Mouse (Mus musculus) midbrain, embryonic 16.5 days (tissue): Measurements from ENCODE around the gene St7. TPM values are rescaled to one million over a fixed set of nuclear protein-coding genes. Genes with fewer than 3 reads are reported as not detected.

Experiments used
- ATAC-seq: fragments of 200-750 bp; cut with Nextera tagmentation; 2 replicates; pipeline ENCODE4 v1.8.0; 2017; ENCODE audit warnings: moderate TSS enrichment
- H3K27ac ChIP-seq: fragments of 300-500 bp; sonication (generic); 2 replicates; pipeline ENCODE4 v1.5.1; 2014; ENCODE audit warnings: mild to moderate bottlenecking, low read length, mixed read lengths
- H3K27me3 ChIP-seq: fragments of 300-500 bp; sonication (generic); 2 replicates; pipeline ENCODE4 v1.6.1; 2014; ENCODE audit warnings: low read depth, low read length, mixed read lengths; ENCODE audit not compliant: control insufficient read depth, insufficient read depth
- H3K36me3 ChIP-seq: fragments of 300-500 bp; sonication (generic); 2 replicates; pipeline ENCODE4 v1.6.1; 2014; ENCODE audit warnings: mild to moderate bottlenecking, low read length, moderate library complexity, mixed read lengths; ENCODE audit not compliant: control insufficient read depth, insufficient read depth
- H3K4me1 ChIP-seq: fragments of 300-500 bp; sonication (generic); 2 replicates; pipeline ENCODE4 v1.6.1; 2014; ENCODE audit warnings: mild to moderate bottlenecking, low read length, mixed read lengths; ENCODE audit not compliant: control insufficient read depth, insufficient read depth
- H3K4me2 ChIP-seq: fragments of 300-500 bp; sonication (generic); 2 replicates; pipeline ENCODE4 v1.6.1; 2014; ENCODE audit warnings: mild to moderate bottlenecking, low read length, mixed read lengths
- H3K4me3 ChIP-seq: fragments of 300-500 bp; sonication (generic); 2 replicates; pipeline ENCODE4 v1.5.1; 2014; ENCODE audit warnings: low read depth, mild to moderate bottlenecking, low read length, moderate library complexity, mixed read lengths
- H3K9ac ChIP-seq: fragments of 300-500 bp; sonication (generic); 2 replicates; pipeline ENCODE4 v1.6.1; 2014; ENCODE audit warnings: low read depth, low read length, mixed read lengths
- H3K9me3 ChIP-seq: fragments of 300-500 bp; sonication (generic); replicated peaks from 2 replicates; pipeline ENCODE4 v1.6.1; 2014; ENCODE audit warnings: mild to moderate bottlenecking, low read length, mixed read lengths; ENCODE audit not compliant: control insufficient read depth, poor library complexity, severe bottlenecking
- WGBS: fragments of 180-500 bp; shearing (Covaris S2); extraction: QIAGEN DNeasy Blood & Tissue Kit; methylation state at CpG from one replicate; pipeline ENCODE4 v1.1.7; 2014; 5-methylcytosine and 5-hydroxymethylcytosine counted together
- polyA plus RNA-seq: library from polyadenylated mRNA; unstranded; fragments of >200 nt; fragmentation: Nextera tagmentation; extraction: Ambion mirVana; gene quantifications from 2 replicates; pipeline ENCODE4 v1.2.1, GENCODE M21; 2015

The St7 gene
- polyA plus RNA-seq, 1 experiment from 2014 or later: 51.5 TPM

DNA sequence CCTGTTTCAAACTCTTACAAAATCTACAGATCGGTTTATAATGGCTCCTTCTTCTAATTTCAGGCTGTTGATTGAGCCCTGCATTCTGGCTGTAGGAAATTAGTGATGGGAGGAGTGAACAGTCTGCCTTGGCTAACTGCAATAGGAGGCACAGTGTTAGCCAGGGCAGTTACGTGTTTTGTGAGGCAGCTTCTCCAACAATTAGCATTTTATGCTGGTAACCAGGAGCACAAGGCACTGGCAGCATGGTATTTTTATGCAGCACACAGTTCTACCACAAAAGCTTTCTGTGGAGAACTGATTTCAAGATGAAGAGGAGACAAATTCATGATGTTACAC is 71.9 kb downstream of the St7 start:
- Histone ChIP-seq H3K4me3 (no peak overlapping the region), H3K27ac (no peak overlapping the region), H3K9me3 (no peaks in the 10 kb centered on the region), H3K27me3 (no peaks in the 10 kb centered on the region), H3K4me2 (no peak overlapping the region), H3K4me1 (peaks cover 25% of the 10 kb centered on the region), H3K9ac (no peak overlapping the region), H3K36me3 (no peaks in the 10 kb centered on the region)
- 61% methylated on average over 2 of the region's 2 CpGs for WGBS
- peak; percentile 44; the same call in 1 of the 2 replicates for ATAC-seq

DNA sequence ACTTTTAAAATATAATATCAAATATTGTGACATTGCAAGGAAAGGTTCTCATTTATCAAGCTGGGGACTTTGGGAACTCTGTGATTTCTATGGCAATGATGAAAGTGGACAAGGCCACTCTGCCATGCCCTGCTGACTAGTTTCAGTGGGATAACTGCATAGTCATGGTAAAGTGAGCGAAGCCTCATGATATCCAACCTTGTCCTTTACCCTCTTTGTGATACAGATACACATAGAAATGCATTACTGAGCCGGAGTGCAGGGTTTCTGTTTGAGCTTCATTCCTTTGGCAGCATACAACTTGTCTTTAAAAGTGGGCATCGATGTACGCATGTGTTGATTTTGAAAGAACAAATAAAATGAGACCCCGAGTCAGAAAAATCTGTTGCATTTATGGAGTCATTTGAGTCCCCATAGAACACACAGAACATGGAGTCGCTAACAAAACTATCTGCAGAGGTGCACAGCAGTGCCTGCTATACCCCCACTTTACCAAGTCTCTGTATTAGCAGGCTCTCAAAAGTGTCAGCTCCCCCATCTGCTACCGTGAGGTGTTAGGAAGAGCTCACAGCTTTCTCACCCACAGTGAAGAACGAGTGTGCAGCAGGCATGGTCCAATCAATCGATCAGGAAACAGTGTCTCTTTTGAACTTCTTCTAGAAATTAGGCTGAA is 77.4 kb downstream of the St7 start:
- Histone ChIP-seq H3K4me3 (no peak overlapping the region), H3K4me1 (peaks cover 12% of the 10 kb centered on the region), H3K27ac (no peak overlapping the region), H3K4me2 (no peak overlapping the region), H3K27me3 (no peaks in the 10 kb centered on the region), H3K9me3 (no peaks in the 10 kb centered on the region), H3K9ac (no peak overlapping the region), H3K36me3 (no peaks in the 10 kb centered on the region)
- ATAC-seq: 0 out of 2 replicates have a peak, but pooled peaks have one; percentile 23
- WGBS: 72% methylated on average over 9 of the region's 9 CpGs

DNA sequence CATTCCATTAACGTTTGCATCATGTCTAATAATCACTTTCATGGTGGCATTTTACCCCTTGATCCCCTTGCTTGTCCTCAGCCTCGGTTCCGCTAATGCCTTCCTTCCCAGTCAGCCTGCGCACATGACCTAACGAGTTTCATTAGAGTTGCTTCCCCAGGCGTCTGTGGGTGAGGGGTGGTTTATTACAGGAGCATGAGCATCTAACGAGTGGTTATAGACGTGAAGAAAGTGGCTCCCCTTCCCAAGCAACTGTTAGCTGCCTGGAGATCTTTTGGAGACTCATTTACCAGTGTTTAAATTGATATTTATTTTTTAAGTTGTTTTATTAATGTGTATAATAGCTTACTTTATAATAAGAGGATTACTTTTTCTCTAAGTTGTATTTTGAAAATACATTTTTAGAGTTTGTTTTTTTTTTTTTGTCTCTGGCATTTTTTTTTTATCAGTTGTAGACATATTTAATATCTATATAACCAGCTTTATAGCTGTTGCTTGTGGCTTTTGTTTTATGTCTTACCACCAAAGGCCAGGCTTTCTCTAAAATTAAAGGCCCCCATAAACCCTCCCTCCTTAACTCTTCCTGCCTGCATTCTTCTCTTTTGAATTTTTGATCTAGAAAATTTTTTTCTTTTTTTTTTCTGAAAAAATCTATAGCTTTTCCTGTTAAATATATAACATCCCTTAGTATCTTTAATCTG is 78.1 kb downstream of the St7 start:
- Histone ChIP-seq H3K4me2 (no peak overlapping the region), H3K4me3 (no peak overlapping the region), H3K9me3 (no peaks in the 10 kb centered on the region), H3K36me3 (no peaks in the 10 kb centered on the region), H3K9ac (no peak overlapping the region), H3K27ac (no peak overlapping the region), H3K4me1 (peaks cover 10% of the 10 kb centered on the region), H3K27me3 (no peaks in the 10 kb centered on the region)
- 14% methylated on average over 8 of the region's 8 CpGs for WGBS
- ATAC-seq: no peak

DNA sequence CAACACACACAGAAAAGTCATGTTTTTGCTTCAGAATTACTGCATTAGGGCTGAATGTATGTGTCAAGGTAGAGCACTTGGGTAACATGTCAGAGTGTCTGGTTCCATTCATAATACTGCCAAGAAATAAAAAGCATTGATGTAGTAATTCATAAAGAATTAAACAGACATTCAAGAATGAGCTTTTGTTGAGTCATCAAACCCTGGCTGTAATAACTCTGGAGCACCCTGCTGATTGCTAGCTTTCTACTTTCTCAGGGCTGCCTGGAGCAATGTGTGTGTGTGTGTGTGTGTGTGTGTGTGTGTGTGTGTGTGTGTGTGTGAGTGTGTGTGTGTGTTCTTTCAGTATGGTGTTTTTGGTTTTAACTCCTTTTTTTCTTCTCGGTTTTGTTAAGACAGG is 78.7 kb downstream of the St7 start:
- Histone ChIP-seq H3K27me3 (no peaks in the 10 kb centered on the region), H3K4me1 (peaks cover 13% of the 10 kb centered on the region), H3K4me3 (no peak overlapping the region), H3K9ac (no peak overlapping the region), H3K27ac (no peak overlapping the region), H3K9me3 (no peaks in the 10 kb centered on the region), H3K36me3 (no peaks in the 10 kb centered on the region), H3K4me2 (no peak overlapping the region)
- WGBS: 35% methylated on average over 1 of the region's 1 CpGs
- ATAC-seq: no peak

DNA sequence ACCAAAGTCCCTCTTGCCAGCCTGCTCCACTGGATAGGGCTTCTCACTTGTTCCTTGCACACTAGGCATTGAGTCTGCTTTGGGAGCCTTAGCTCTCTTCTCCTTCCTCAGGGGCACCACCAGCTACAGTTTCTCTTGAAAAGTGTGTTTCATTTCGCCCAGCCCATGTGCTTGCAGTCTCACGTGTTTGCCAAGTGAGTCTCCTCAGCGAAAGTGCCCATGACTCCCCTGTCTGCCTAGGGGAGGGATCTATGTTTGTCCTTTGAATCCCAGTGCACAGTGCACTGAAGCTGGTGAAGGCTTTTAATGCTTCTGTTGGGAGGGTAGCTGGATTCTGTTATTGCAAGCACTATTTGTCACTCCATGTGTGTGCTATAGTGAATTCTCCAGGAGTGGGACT is 79.8 kb downstream of the St7 start:
- WGBS: 87% methylated on average over 3 of the region's 3 CpGs

DNA sequence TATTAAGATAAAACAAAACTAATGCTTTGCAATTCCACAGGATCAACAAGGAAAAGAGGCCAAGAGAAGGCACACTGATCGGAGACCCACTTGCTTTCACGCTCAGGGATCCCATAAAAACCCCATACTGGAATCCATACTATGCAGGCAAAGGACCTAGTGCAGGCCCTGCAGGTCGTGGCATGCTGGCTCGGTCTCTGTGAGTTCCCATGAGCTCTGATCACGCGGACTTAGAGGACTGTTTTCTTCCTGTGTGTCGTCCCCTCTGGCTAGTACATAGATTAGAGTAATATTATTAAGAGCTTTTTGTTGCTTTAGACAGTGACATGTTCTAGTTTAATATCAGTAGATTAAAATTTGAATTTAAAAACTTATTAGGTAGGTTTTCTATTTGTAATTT is 83.3 kb downstream of the St7 start:
- Histone ChIP-seq H3K36me3 (no peaks in the 10 kb centered on the region), H3K9ac (no peak overlapping the region), H3K27ac (no peak overlapping the region), H3K9me3 (no peaks in the 10 kb centered on the region), H3K4me1 (peaks cover 3% of the 10 kb centered on the region; the same call in 1 of the 2 replicates), H3K4me3 (no peak overlapping the region), H3K27me3 (no peaks in the 10 kb centered on the region), H3K4me2 (no peak overlapping the region)
- WGBS: 59% methylated on average over 7 of the region's 7 CpGs
- no peak for ATAC-seq

More for the DNA sequence above, 79.8 kb downstream of the St7 start:
- H3K36me3 ChIP-seq: no peaks in the 10 kb centered on the region
- H3K4me1 ChIP-seq: peaks cover 13% of the 10 kb centered on the region
- no peak overlapping the region for H3K9ac ChIP-seq
- H3K4me3 ChIP-seq: no peak overlapping the region
- H3K27me3 ChIP-seq: no peaks in the 10 kb centered on the region
- ATAC-seq: no peak
- no peaks in the 10 kb centered on the region for H3K9me3 ChIP-seq
- no peak overlapping the region for H3K4me2 ChIP-seq
- no peak overlapping the region for H3K27ac ChIP-seq

DNA sequence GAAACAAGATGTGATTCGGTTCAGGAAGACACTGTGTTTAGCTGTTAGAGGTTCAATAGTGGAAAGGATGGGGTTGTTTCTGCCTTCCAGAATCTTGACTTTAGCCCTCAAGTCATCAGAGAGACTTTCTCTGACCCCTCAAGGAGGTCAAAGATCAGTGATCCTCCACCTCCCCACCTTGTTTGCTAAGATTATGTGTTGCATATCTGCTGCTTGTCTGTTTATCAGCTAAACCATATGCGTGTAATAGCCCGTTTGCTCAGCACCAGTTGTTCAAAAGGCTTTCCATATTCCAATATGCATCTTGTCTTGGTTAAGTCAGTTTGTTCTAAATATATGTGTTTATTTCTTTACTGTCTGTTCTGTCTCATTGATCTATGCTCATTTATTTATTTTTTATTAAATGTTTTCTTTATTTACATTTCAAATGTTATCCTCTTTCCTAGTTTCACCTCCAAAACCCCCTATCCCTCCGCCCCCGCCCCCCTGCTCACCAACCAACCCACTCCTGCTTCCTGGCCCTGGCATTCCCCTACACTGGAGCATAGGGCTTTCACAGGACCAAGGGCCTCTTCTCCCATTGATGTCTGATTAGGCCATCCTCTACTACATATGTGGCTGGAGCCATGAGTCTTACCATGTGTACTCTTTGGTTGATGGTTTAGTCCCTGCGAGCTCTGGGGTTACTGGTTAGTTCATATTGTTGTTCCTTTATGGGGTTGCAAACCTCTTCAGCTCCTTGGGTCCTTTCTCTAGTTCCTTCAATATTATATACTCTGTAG is 84.5 kb downstream of the St7 start:
- Histone ChIP-seq H3K4me2 (no peak overlapping the region), H3K4me3 (no peak overlapping the region), H3K27ac (no peak overlapping the region), H3K9me3 (no peaks in the 10 kb centered on the region), H3K27me3 (no peaks in the 10 kb centered on the region), H3K9ac (no peak overlapping the region), H3K4me1 (peaks cover 3% of the 10 kb centered on the region; the same call in 1 of the 2 replicates), H3K36me3 (no peaks in the 10 kb centered on the region)
- 94% methylated on average over 6 of the region's 6 CpGs for WGBS
- ATAC-seq: no peak

DNA sequence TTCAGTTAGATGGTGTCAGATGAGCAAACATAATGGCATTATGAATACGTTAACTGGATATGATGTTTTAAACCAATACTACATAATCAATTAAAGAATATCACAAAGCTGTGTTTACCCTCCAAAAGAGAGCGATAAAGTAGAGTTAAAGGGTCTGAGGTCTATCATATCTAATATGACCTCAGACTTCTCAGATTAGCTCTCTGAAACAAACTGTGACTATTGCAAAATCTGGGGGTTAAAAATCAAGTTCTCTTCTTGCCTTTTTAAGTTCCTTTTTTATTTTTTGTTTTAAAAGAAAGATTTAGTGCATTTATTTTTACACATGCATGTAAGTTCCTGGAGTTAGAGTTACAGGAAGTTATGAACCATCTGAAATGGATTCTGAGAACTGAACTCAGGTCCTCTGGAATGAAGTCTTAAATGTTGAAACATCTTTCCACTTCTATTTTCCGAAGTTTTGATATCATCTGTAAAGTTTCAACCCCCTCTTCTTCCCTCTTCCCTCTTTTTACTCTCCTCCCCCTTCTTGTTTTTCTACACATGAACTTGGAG is 86.0 kb downstream of the St7 start:
- Histone ChIP-seq H3K9ac (no peak overlapping the region), H3K4me3 (no peak overlapping the region), H3K36me3 (no peaks in the 10 kb centered on the region), H3K27me3 (no peaks in the 10 kb centered on the region), H3K9me3 (no peaks in the 10 kb centered on the region), H3K4me2 (no peak overlapping the region), H3K27ac (no peak overlapping the region), H3K4me1 (peaks cover 5% of the 10 kb centered on the region)
- WGBS: 95% methylated on average over 3 of the region's 3 CpGs
- no peak for ATAC-seq

DNA sequence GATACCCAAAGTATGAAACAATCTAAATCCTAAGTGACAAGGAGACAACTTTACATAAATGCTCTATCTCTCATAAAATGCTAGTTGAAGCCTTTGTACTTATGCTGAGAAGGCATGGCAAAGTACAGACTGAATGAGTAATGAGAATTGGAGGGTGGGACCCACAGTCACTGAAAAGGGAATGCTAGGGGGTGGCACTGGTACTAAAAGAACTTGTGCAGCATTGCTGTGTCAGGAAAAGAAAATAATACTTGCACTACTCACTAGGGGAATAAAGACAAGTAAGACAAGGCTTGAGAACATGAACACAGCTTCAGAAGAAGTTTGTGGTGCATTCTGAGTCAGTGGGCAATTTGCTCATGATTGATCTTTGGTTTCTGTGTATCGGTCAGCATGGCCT is 90.8 kb downstream of the St7 start:
- 90% methylated on average over 1 of the region's 1 CpGs for WGBS

More for the DNA sequence above, 90.8 kb downstream of the St7 start:
- Histone ChIP-seq H3K27me3 (no peaks in the 10 kb centered on the region), H3K4me3 (no peak overlapping the region), H3K9ac (no peak overlapping the region), H3K9me3 (no peaks in the 10 kb centered on the region), H3K4me1 (peaks cover 5% of the 10 kb centered on the region), H3K36me3 (no peaks in the 10 kb centered on the region), H3K27ac (no peak overlapping the region), H3K4me2 (no peak overlapping the region)
- no peak for ATAC-seq
